13 mouse cellular contexts compared by ENCODE assay signal in the genomic region with DNA sequence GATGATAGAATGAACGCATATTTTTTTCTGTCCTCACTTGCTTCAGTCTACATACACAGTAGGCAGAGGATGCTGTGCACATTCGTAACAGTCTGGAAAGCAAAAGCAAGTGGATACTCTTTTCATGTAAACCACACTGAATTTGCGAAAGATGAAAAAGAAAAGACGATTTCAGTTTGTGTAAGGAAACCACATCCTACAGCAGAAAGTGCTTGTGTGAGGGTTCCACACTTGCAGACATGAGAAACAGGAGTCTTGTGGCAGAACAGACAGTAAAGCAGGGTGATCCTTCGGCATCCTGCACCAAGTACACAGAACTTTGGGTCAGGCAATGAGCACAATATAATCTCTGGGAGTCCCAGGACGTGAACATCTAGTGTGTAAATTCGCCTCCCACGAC.
"Had no signal": no experiment of that assay in that cellular context is flagged by ENCODE, and none has a peak within 500 bp of the region (broad histone marks: within the 10 kb centered on the region; RNA-seq: fewer than 3 reads in every experiment).

No protein-coding gene starts in this region.

- ATAC-seq: liver, postnatal 0 days had no signal

- H3K36me3 ChIP-seq: limb, embryonic 12.5 days; liver, embryonic 13.5 days; lung, embryonic 15.5 days had no signal

- H3K4me3 ChIP-seq: layer of hippocampus, adult 2 months; limb, embryonic 12.5 days; liver, embryonic 13.5 days; lung, embryonic 15.5 days had no signal

- H3K9ac ChIP-seq: limb, embryonic 12.5 days; liver, embryonic 13.5 days; liver, postnatal 0 days; lung, embryonic 15.5 days had no signal

- DNase-seq: kidney, adult 11 months; kidney, adult 9 months; kidney, postnatal 10 days; kidney, postnatal 4 days; liver; liver, embryonic 13.5 days; liver, postnatal 0 days; lung, postnatal 14 days; midbrain, embryonic 14.5 days had no signal

- H3K27me3 ChIP-seq: limb, embryonic 12.5 days; liver, embryonic 13.5 days; lung, embryonic 15.5 days had no signal

- H3K9me3 ChIP-seq: liver, embryonic 13.5 days; lung, embryonic 15.5 days had no signal

- H3K27ac ChIP-seq: layer of hippocampus, adult 2 months; limb, embryonic 12.5 days; liver, embryonic 13.5 days; lung, embryonic 15.5 days; stomach, postnatal 0 days had no signal

- H3K4me2 ChIP-seq: limb, embryonic 12.5 days; liver, embryonic 13.5 days; lung, embryonic 15.5 days had no signal
